Mouse (Mus musculus) embryo, embryonic 10.5 days (tissue): Measurements from ENCODE around the gene Meis2.

Experiments used
- DNase-seq: peaks from one replicate; pipeline ENCODE4 v3.0.0-alpha.2; 2015; ENCODE audit warnings: low spot score

Gene Meis2

DNA sequence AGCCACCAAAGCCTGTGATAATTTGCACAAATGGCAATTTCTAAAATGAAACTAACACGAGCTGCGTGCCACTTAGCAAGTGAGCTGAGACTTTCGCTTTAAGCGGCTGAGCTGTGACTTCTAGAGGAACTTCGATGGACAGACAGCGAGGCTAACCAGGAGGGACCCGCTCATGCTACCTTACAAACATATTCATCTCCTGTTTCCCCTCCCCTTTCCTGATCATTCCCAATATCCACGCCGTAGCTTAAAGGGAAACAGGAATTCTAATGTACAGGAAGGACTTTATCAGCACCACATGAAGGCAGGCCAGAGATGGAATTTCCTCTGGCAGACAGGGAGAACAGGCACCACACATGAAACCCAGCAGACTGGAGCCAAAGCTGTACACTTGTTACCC, 15.9 kb downstream of the Meis2 start:
- DNase-seq = no peak

DNA sequence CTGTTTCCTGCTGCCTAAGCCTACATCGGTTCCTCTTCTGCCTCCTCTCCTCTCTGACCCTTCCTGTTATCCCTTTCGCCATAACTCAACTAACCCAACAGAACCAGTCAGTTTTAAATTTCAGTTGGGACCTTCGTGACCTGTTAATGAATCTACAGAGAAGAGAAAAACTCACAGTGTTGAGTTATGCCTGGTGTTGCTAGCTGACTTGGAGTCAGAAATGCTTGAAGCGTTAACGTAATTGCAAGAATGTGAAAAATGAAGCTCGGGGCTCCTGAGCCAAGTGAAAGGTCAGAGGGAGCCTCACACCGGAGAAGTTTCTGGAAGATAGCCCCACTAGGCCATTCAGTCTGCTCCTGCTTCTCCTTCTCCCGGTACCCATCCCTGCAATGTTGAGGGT, 18.3 kb downstream of the Meis2 start:
- DNase-seq = peak; percentile 52

DNA sequence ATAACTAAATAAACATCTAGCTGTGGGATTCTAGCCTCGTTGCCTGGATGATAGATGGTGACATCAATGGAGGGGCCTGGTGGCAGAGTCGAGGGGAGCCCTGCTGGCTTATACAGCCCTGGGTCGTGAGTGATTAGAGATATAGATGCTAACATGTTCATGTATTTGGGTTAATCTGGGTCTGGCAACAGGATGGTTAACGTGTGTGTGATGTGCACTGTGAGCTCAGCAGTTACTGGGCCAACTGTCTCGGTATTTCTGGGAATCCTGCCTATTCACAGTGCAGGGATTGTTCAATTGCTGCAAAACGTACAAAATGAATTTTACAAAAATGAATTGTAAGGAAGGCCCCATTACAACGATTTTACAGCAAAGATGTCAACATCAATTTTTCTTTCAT, 20.6 kb downstream of the Meis2 start:
- DNase-seq = no peak

DNA sequence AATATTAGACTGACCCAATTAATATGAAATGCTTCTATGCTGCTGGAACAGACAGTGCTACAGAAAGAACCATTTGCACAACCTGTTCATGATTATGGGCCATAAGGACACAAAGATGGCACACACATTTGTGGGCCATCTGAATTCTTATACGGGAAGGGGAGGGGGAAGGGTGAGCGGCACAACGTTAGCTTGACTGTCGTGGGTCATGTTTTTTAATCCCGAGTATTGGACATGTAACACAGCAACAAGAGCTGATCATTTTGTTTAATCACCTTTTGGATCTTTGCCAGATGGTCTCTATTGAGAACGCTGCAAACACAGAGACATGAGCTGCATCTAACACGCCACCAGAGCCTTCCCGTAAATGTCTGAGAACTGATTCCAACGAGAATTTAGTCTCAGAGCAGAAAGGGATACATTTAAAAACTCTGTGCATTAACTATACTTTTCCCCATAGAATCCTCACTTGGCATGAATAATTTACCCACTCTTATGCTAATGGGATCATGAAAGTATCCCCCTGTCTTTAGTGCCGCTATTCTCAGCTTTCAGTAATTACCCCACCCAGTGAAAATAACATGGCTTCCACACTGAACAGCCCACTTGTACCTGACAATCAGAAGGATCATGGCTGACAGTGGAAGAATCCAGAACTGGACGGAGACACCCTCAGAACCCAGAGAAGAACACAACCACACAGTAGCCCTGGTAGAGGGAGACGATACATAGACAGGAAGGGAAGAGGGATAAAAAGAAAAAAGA, 22.5 kb downstream of the Meis2 start:
- DNase-seq = no peak

DNA sequence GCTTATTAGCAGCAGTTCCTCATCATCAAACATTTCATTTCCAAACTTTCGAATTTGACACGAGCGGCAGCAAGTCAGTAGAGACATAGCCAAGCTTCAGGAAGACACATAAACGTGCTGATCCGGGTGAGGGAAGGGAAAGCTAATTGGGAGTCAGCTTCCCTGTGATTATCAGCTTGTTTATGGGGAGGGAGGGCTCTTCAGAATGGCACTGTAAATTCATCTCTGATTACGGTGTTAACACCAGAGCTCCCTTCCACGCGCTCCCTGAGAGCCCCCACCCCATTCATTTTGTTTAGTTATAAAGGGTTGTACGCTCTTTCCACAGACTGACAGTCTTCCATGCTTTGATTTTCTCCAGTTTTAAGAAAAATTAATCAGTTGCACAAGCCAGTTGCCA, 23.2 kb downstream of the Meis2 start:
- DNase-seq = no peak

DNA sequence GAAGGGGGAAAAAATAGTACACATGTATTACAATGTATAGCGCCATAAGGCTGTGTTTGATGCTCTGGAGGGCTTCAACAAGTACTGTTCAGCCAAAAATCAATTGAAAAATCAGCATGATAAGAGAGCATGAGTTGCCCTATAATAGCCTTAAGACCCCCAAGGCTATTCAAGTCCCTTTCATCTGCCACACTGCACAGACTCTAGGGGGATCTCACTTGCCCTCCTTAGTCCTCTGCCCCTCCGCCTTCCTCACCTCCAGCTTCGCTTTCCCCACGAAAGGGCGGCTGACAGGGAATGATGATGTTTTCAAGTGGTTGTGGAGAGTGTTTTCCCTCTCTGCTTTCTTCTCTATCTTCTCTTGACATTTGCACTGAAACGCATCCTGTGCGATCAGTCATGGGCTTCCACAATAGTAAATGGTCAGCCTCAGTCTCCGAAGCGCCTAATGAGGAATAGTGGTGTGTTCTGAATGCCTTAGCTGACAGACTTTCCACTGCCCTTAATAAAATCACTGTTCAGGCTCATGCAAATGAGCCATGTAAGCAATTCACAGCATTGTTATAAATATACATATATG, 23.9 kb downstream of the Meis2 start:
- DNase-seq = no peak

DNA sequence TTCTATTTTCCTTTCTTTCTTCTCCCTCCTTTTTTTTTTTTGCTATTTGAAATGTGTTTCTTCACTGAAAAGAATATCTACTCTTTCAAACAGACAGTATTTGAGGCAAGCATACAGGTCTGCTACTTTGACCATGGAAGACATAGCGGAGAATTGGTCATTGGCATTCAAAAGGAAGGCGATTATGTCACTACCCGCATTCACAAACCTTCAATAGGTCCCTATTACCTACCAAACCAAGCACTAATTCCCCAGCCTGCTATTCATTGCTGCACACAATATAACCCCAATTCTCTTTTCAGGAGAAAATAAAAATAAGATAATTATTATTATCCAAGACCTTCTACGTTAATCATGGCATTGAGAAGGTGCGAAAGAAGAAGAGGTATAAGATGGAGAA, 30.3 kb downstream of the Meis2 start:
- no peak for DNase-seq

DNA sequence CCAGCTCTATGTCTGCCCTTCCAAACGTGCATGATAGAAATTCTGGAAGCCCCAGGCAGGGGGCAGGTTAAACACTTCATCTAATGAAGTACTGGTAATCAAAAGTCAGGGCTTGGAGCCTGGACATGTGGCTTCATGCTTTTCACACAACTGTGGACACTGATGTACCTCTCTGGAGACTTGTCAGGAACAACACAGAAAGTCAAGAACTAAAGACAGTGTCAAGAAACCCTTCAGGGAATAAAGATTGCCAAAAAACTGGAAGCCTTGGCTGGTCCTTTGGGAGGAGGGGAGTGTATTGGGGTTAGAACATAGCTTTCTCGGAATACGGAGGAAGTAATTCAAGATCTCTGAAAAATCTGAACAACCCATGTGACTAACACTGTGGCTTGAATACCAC, 37.5 kb downstream of the Meis2 start:
- no peak for DNase-seq

DNA sequence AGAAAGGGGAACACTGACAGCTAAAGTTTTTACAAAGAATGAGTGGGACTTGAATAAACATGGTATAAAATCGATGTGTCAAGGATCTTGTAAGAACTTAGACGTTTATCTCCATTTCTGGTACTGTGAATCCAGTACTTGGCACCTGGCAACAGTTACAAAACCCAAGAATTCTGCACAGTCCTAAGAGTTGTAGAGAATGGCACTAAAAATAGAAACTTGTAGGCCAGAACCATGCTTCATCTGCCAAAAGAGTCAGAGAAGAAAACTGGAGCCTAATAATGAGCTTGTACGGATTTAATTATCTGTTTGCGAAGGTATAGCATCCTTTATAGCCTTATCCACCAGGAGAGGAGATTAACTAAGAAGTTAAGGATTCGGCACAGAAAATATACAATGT, 42.8 kb downstream of the Meis2 start:
- DNase-seq = no peak

DNA sequence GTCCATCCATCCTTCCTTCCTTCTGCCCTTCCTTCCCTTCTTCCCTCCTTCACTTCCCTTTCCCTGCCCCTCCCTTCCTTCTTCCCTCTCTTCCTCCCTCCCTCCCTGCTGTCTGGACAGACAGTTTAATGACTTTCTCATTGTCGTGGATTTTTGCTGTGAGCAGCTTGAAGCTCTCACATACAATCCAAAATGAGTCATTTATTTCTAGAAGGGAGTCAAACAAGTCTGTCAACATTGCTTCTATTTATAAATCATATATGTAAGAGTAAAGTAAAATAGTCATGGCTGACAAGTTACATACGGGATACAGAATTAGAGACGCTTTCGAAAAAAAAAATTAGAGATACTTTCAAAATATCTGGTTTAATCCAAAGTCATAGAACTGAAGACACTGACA, 43.7 kb downstream of the Meis2 start:
- DNase-seq = no peak

DNA sequence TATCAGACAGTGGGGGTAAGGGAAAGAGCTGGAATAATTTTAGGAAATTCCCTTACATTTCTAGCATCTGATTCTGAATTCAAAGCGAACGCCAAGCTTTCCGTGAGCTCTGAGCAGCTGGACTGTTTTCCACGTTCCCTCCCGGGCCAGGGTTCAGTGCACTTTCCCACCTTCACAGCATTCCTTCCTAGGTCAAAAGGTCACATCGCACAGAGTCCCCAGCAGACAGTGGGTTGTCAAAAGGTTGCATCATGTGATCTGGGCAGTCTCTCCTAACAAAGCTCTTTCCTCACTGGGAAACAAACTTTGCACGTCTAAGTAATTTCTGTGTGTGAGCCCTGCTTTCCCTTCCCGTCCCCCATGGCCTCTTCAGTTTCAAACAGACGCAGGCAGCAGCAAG, 44.6 kb downstream of the Meis2 start:
- peak; percentile 83 for DNase-seq

DNA sequence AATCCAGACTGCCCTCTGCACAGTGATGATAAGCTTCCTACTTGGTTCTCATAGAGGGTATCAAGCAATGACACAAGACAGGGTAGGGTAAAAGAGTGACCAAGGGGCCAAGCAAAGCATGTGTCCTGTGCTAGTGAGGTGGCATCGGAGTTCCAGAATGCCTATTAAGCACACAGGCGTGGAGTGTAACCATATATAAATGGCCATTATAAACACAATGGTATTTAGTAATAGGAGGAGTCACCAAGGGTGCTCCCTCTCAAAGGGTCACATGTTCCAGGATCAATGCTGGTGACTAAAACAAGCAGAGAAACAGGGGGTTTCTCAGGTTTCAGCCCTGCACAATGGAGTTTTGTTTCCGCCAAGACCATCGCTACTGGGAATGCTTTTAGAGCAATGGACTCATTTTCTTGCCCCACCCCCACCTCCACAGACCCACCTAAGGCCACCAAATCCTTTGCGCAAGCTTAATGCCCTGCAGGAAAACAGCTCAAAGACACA, 45.1 kb downstream of the Meis2 start:
- peak; percentile 80 for DNase-seq

DNA sequence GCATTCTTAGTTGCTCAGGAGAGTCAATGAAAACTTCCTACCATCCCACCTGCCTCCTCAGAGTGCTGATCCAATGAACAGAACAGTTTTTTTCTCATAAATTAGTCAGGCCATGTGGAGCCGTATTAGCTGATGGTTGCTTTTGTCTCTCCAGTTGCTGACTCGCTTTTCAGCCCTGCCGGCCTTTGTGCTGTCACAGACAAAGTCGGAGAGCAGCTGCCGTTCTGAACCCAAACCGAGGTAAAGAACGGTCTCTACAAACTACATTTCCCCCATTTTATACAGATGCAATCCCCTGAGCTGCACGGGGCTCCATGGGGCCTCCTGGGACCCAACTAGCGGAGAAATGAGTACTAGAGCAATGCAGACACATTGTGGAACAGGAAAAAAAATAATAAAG, 45.7 kb downstream of the Meis2 start:
- DNase-seq = peak; percentile 71

DNA sequence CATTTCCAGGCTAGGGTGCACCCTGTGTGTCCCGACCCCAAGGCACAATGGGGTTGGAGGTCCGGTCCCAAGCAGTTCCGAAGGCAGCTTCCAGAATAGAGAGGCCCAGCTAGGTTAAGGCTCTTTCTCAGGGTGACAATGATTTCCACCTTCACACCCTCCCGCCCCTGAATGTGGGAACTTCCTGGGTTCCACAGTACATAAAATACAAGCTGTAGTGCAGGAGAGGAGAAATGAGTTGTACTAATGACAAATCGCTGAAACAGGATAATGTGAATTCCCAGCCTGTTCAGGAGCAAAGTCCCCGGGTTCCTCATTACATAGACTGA, 46.2 kb downstream of the Meis2 start:
- DNase-seq = peak; percentile 44

DNA sequence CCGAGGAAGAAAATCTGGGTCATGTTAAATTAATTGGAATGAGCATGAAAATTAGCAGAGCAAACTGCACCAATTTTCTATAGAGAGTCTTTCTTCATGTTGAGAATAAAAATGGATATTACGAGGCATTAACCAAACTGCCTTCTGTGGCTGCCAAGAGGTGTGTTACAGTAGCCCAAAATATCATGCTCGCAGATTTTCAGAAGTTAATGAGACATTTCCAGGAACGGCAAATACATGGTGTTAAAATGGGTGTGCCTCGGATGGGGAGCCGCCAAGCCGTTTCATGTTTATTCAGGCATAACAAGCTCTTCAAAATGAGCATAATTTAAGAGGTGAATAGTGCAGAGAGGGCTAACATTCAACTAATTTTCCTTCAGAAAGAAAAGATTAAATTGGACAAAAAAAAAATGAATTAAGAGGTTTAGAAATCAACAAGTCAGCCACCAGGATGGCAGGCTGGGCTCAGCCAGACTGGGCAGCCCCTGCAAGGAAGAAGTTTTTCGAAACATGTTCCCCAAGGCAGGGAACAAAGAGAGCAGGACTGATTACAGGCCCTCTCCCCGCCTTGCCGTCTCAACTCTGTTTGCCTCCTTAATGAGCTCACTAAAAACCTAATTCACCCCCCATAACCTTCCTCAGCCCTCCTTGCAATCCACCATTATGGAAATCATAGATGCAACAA, 46.7 kb downstream of the Meis2 start:
- DNase-seq = no peak

DNA sequence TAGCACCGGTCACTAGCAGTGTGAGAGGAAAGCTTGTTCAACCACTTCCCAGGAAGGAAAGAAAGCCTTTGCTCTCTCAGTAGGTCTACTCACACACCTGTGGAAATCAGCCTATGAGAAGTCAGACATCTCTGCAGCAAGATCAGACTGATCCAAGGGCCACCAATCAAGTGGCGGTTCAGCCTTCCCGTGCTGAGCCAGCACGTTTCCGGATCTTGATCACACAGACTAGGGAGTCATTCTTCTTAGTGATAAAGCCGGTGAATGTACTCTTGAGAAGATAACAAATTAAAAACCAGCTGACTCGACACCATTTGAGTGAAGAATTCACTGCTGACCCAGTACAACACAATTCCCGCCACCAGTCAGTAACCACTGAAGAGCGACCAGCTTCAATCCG, 50.1 kb downstream of the Meis2 start:
- no peak for DNase-seq

DNA sequence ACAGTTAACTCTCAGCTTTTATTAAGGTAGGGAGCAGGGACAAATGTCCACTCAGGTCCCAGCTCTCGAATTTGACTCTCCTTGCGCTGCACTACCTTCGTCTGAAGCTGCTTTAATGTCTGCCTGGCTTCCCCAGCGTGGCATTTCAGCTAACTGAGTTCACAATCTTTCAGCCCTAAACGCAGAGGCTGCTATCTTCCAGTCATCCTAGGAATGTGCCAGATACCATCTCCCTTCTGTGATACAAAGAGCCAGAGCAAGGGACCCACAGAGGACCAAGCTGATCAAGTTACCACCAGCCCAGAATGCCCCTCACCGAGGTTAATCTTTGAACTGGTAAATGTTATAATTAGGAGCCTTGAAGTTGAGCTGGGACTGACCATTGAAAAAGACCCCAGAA, 55.2 kb downstream of the Meis2 start:
- peak; percentile 54 for DNase-seq

DNA sequence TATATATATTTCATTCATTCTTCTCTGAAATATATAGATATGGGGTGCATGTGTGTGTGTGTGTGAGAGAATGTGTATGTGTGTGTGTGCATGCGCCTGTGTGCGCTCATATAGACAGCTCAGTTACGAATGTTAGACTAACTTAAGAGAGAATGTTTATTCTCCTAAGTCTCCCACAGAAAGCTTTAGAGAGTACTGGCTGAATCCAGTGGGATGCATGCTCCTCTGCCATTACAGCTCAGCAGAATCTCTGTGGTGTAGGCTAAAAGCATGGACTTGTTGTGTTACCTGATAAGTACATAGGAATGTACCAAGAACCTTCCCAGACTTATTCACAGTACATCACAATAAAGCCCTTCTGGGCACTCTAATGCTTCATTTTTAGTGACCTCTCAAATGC, 55.6 kb downstream of the Meis2 start:
- DNase-seq = peak; percentile 24

DNA sequence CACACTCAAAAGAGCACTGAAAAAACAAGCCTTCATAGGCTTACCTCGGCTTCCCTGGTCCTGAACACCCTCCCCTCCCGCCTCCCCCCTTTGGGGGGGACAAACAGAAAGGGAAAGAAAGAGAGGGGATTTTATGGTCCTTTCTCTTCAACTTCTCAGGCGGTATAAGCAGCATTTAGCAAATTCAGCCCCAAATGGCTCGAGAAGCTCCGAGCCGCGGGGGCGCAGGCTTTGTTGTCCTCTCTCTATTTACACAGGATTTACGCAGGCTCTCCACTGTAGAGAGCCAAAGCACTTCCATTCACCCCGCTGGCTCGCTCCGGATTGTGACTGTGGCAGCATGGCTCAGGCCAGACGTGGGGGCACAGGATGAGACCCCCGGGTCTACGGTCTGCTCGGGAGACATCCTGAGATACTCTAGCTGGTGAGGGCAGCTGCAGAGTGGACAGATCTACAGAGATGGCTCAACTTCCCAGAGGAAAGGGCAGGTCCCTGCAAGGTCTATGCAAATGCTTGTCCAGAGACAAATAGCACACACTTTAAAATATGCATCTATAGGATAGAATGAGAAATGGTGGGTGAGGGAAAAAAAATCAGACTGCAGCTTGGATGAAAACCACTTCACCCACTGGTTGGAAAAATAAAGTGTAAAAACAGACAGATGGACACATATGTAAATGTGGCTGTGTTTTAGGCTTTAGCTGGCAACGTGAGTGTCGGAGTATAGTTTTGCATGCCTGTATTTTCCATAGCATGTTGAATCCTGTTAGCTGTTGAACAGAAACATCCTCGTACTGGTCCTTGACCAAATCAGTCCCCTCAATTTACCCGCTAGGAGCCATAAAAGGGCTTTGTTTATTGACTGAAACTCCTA, 56.3 kb downstream of the Meis2 start:
- DNase-seq = peak; percentile 75

DNA sequence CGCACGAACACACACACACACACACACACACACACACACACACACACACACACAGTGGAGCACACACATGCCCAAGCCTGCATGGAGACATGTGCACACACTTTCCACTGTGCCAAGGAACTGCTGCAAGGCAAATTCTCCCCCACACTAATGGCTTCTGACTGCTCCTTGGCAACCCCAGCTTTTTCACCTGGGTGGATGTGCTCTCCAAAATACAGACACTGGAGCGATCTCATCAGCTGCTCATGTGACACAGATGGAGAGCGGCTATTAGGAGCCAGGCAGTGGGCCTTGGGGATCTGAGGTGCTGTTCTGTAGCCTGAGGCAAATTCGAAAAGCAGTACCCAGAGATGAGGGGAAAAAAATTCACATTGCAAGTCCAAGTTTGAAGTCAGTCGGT, 63.3 kb downstream of the Meis2 start:
- DNase-seq = no peak

DNA sequence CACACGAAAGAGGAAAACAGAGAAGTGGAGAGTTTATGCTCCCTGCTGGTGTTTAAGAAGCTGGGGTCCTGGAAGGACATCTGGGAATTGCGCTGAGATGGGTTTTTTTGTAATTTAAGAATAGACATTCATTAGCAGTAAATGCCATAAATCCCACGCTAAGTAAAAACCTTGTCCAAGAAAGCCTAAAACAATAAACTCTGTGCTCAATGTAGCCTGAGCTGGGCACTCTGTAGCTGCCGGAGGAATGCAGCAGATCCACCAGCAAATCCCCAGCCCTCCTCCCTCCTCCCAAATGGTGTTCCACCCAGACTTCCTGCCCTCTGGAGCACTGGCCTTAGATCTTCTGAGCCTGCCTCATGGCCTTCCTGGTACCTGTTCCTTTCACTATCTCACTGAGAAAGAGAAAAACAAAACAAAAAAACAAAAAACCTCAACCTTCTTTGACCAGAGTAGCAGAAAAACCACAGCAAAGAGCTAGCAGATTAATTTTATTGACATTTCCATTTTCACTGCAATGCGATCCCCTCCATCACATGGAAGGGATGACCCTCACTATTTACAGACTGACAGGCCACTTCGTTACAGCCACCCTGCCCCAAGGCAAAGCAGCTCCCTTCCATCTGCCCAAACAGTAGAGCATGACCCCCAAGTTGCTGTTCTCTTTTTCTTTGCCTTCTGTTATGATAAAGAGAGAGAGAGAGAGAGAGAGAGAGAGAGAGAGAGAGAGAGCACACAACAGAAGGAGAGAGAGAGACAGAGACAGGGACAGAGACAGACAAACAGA, 64.1 kb downstream of the Meis2 start:
- DNase-seq = peak; percentile 58

DNA sequence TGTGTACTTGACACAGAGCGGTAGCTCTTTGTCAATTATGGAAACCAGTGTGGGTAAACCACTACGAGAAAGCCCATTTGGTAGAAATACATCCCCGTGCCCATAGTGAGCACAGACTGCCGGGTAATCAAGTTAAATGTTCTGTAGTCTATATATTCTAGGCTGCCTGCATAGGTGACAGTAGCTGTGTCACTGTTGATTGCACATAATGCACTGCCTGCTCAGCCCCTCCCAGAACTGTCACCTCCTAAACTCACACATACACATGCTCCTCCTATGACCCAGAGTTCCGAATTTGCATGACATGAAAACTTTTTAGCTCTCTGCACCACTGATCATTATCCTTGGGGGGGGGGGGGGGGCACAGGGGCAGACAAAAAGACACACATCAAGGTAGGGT, 65.1 kb downstream of the Meis2 start:
- DNase-seq = no peak
